9 mouse cellular contexts compared by ENCODE assay signal in genomic region chr3:108411026-108411753, GRCm38 (mm10). TPM values are rescaled to one million over a fixed set of nuclear protein-coding genes. Genes with fewer than 3 reads are reported as not detected.
DNase-seq lines count a peak whose midpoint lies in the region; ATAC-seq lines count a peak whose summit lies in the region.
"Had no signal": no experiment of that assay in that cellular context is flagged by ENCODE, and none has a peak within 500 bp of the region (broad histone marks: within the 10 kb centered on the region; RNA-seq: fewer than 3 reads in every experiment).

No protein-coding gene starts in this region.

- 56% methylated on average over 5 of the region's 5 CpGs for WGBS in lung, embryonic 16.5 days
- 16% methylated on average over 5 of the region's 5 CpGs for WGBS in hindbrain, embryonic 10.5 days
- WGBS in stomach, embryonic 16.5 days: 48% methylated on average over 5 of the region's 5 CpGs

- 0 out of 2 replicates have a peak, but pooled peaks have one; percentile 8 for ATAC-seq in lung, embryonic 16.5 days (ENCODE audit: low read depth)
- ATAC-seq in stomach, embryonic 16.5 days (ENCODE audit: insufficient read depth, low FRiP score): no peak

- H3K27ac ChIP-seq in lung, embryonic 16.5 days (ENCODE audit: low read length): peak overlapping the region; percentile 9; the same call in 1 of the 2 replicates
- peak overlapping the region; percentile 98 for H3K27ac ChIP-seq in hindbrain, embryonic 10.5 days
- peak overlapping the region; percentile 43; the same call in 1 of the 2 replicates for H3K27ac ChIP-seq in stomach, embryonic 16.5 days (ENCODE audit: low read length)

- no peaks in the 10 kb centered on the region for H3K27me3 ChIP-seq in lung, embryonic 16.5 days (ENCODE audit: control insufficient read depth, insufficient read depth, low read depth, low read length)
- peaks cover 2% of the 10 kb centered on the region for H3K27me3 ChIP-seq in hindbrain, embryonic 10.5 days (ENCODE audit: insufficient read depth, poor library complexity, severe bottlenecking)
- H3K27me3 ChIP-seq in stomach, embryonic 16.5 days (ENCODE audit: control insufficient read depth, insufficient read depth, low read length): 0 out of 2 replicates have a peak, but pooled peaks cover 1% of the 10 kb centered on the region

- no peak overlapping the region for H3K4me3 ChIP-seq in lung, embryonic 16.5 days (ENCODE audit: low read length)
- H3K4me3 ChIP-seq in hindbrain, embryonic 10.5 days: peak overlapping the region; percentile 96
- H3K4me3 ChIP-seq in stomach, embryonic 16.5 days (replicated peaks; ENCODE audit: low read length): peak overlapping the region; percentile 27
- H3K4me3 ChIP-seq: megakaryocyte, embryonic 14.5 days had no signal

- H3K4me2 ChIP-seq in lung, embryonic 16.5 days (ENCODE audit: low read depth, low read length): peak overlapping the region; percentile 15; the same call in 1 of the 2 replicates
- H3K4me2 ChIP-seq in stomach, embryonic 16.5 days (ENCODE audit: low read depth, low read length): peak overlapping the region; percentile 49

- H3K4me1 ChIP-seq in lung, embryonic 16.5 days (replicated peaks; ENCODE audit: control insufficient read depth, insufficient read depth, low read length): peaks cover 15% of the 10 kb centered on the region
- H3K4me1 ChIP-seq in hindbrain, embryonic 10.5 days (replicated peaks): peaks cover 96% of the 10 kb centered on the region
- peaks cover 32% of the 10 kb centered on the region for H3K4me1 ChIP-seq in stomach, embryonic 16.5 days (ENCODE audit: control insufficient read depth, insufficient read depth, low read length)

- no peak for DNase-seq in lung, adult 18-20 months
- peak; percentile 55 for DNase-seq in hindbrain, embryonic 10.5 days (ENCODE audit: low spot score)
- DNase-seq in kidney, postnatal 36 days: peak; percentile 89 to 93
- no peak for DNase-seq in adrenal gland, postnatal 14 days
- no peak for DNase-seq in frontal cortex, postnatal 14 days (ENCODE audit: low spot score in 2 of 2)

- peaks cover 18% of the 10 kb centered on the region for H3K9me3 ChIP-seq in lung, embryonic 16.5 days (ENCODE audit: control insufficient read depth, low read length)
- peaks cover 25% of the 10 kb centered on the region for H3K9me3 ChIP-seq in hindbrain, embryonic 10.5 days
- H3K9me3 ChIP-seq in stomach, embryonic 16.5 days (replicated peaks; ENCODE audit: control insufficient read depth, low read length): peaks cover 15% of the 10 kb centered on the region

- peak overlapping the region; percentile 39 for H3K9ac ChIP-seq in lung, embryonic 16.5 days (ENCODE audit: low read length)
- H3K9ac ChIP-seq in stomach, embryonic 16.5 days (ENCODE audit: low read length): peak overlapping the region; percentile 64

- peaks cover 21% of the 10 kb centered on the region for H3K36me3 ChIP-seq in lung, embryonic 16.5 days (ENCODE audit: control insufficient read depth, insufficient read depth, low read length)
- peaks cover 87% of the 10 kb centered on the region for H3K36me3 ChIP-seq in hindbrain, embryonic 10.5 days
- H3K36me3 ChIP-seq in stomach, embryonic 16.5 days (ENCODE audit: control insufficient read depth, insufficient read depth, low read length): peaks cover 23% of the 10 kb centered on the region

RNA-seq across cellular contexts. Expression of gene Celsr2, which starts 4.2 kb away (rescaled TPM):
- 6.8 and 6.9 TPM in 2 replicates for polyA plus RNA-seq in lung, embryonic 16.5 days (2015; fragmentation: Nextera tagmentation; extraction: Ambion mirVana)
- polyA plus RNA-seq in hindbrain, embryonic 10.5 days (2016; fragmentation: Nextera tagmentation; extraction: Ambion mirVana): 58.1 and 79.1 TPM in 2 replicates
- polyA plus RNA-seq in stomach, embryonic 16.5 days (2015; fragmentation: Nextera tagmentation; extraction: Ambion mirVana): 14.4 and 17.4 TPM in 2 replicates
- total RNA-seq in adrenal gland, postnatal 14 days (2021): 8.7 and 11.0 TPM in 2 replicates

RNA-seq across cellular contexts. Expression of gene Psrc1, which starts 27.6 kb away (rescaled TPM):
- polyA plus RNA-seq in lung, embryonic 16.5 days (2015; fragmentation: Nextera tagmentation; extraction: Ambion mirVana): 73.9 and 75.6 TPM in 2 replicates
- polyA plus RNA-seq in hindbrain, embryonic 10.5 days (2016; fragmentation: Nextera tagmentation; extraction: Ambion mirVana): 75.8 and 89.8 TPM in 2 replicates
- polyA plus RNA-seq in stomach, embryonic 16.5 days (2015; fragmentation: Nextera tagmentation; extraction: Ambion mirVana): 35.6 and 36.7 TPM in 2 replicates
- total RNA-seq in adrenal gland, postnatal 14 days (2021): 4.1 and 5.3 TPM in 2 replicates

RNA-seq across cellular contexts. Expression of gene Sars, which starts 33.8 kb away (rescaled TPM):
- 112 and 117 TPM in 2 replicates for polyA plus RNA-seq in lung, embryonic 16.5 days (2015; fragmentation: Nextera tagmentation; extraction: Ambion mirVana)
- 161 and 177 TPM in 2 replicates for polyA plus RNA-seq in hindbrain, embryonic 10.5 days (2016; fragmentation: Nextera tagmentation; extraction: Ambion mirVana)
- 144 and 146 TPM in 2 replicates for polyA plus RNA-seq in stomach, embryonic 16.5 days (2015; fragmentation: Nextera tagmentation; extraction: Ambion mirVana)
- 144 and 167 TPM in 2 replicates for total RNA-seq in adrenal gland, postnatal 14 days (2021)

RNA-seq across cellular contexts. Expression of gene Mybphl, which starts 46.5 kb away (rescaled TPM):
- 6.1 and 9.9 TPM in 2 replicates for polyA plus RNA-seq in lung, embryonic 16.5 days (2015; fragmentation: Nextera tagmentation; extraction: Ambion mirVana)
- not detected in 2 replicates for polyA plus RNA-seq in hindbrain, embryonic 10.5 days (2016; fragmentation: Nextera tagmentation; extraction: Ambion mirVana)
- polyA plus RNA-seq in stomach, embryonic 16.5 days (2015; fragmentation: Nextera tagmentation; extraction: Ambion mirVana): not detected in 2 replicates
- not detected in 2 replicates for total RNA-seq in adrenal gland, postnatal 14 days (2021)
- polyA plus RNA-seq: gonadal fat pad, adult 2 months had no signal

Comparison
In these comparisons a context has a peak if more than half of its experiments do, and no peak if none do; other contexts are left out.
1. H3K27ac ChIP-seq: peak in every context shown above with its lines; median percentile 98 in hindbrain, embryonic 10.5 days; 43 in stomach, embryonic 16.5 days; 9 in lung, embryonic 16.5 days.
2. DNase-seq: peak in hindbrain, embryonic 10.5 days (single experiment) and kidney, postnatal 36 days (2 of 2); none in lung, adult 18-20 months (0 of 2), adrenal gland, postnatal 14 days (single experiment) and frontal cortex, postnatal 14 days (0 of 2).